Mouse (Mus musculus) 3T3-L1 (cell line): ENCODE data around the gene Gm8246.
"Not testable (repeated sequence)": the region's sequence is repeated elsewhere in the genome, so short reads cannot be mapped to it uniquely, and the experiment has no call there.

Experiments
- DNase-seq: peaks from one replicate; pipeline ENCODE4 v3.0.0-alpha.2; 2015; ENCODE audit warnings: low read depth, low spot score

The Gm8246 gene

DNA sequence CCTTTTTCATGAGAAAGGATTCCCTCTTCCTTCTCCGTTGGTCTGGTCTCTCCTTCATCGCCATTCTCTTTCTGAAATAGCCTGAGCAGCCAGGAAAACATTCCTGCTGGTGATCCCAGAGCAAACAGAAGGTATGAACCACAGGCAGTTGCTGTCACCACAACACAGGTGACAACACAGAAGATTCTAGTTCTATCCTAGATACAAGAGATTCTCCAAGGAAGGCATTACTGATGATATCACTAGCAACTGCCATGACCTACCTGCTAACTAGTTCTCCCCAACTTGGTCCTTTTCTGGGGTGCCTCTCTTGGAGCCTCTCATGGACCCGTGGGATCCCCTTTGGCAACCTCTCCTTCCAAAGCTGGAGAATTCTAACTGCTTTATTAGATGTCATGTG, at the start of gene Gm8246:
Gene Gm8246 (minus strand): TSS at position 101 of the 400 bp plus-strand sequence.
- not testable (repeated sequence) for DNase-seq

GRCm38 (mm10) chr14:5501374-5501773, 23.7 kb upstream of the Gm8246 start, which contains the start of gene Gm3488:
Gene Gm3488 (plus strand): TSS chr14:5501674.
- DNase-seq, result not testable (repeated sequence)

GRCm38 (mm10) chr14:5483907-5484306, 6.3 kb upstream of the Gm8246 start, which contains the start of gene Gm3187:
Gene Gm3187 (plus strand): TSS chr14:5484207.
- not testable (repeated sequence) for DNase-seq

DNA sequence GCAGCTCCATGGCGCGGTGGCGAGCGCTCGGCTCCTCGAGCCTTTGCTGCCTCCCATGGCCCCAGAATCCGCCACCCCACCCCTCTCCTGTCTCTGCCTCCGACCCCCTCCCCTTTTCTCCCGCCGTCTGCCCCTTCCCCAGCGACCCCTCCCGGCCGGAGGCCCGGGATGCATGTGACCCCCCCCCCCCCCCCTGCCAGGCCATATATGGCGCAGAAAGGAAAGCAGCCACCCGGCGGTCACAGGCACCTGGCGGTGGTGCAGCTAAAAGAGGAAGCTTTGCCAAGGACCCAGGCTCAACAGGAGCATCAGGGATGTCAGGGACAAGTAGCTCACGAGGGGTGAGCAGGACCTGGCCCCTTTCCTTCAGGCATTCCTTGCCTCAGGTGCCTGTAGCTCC, 17.2 kb downstream of the Gm8246 start:
- DNase-seq, result not testable (repeated sequence)

DNA sequence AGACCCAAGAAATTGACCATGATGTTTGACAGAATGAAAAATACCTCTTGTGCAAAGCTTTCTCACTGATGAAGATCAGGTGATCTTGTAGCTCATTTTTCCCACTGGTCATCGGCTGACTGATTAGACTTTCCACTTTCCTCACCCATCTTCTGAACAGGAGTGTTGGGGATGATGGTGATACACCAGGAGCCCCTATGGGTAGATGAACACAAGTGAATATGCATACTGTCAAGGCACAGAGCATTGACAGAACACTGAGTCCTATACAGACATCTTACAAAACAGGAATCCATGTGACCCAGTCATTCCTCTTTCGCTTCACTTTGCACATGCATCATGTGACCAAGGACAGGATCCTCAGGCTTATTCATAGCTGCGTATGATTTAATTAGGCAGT, 22.3 kb downstream of the Gm8246 start, which contains the start of gene Gm3194:
Gene Gm3194 (minus strand): TSS at position 101 of the 400 bp plus-strand sequence.
- not testable (repeated sequence) for DNase-seq
